In genomic region chr3:36551851-36552384, GRCm38 (mm10) we compare ENCODE assay signal across 8 mouse cellular contexts. TPM values are rescaled to one million over a fixed set of nuclear protein-coding genes. Genes with fewer than 3 reads are reported as not detected.
DNase-seq lines count a peak whose midpoint lies in the region; ATAC-seq lines count a peak whose summit lies in the region.

No protein-coding gene starts in this region.

- H3K4me3 ChIP-seq in forebrain, embryonic 16.5 days (replicated peaks; ENCODE audit: low read length) = peak overlapping the region; percentile 62
- H3K4me3 ChIP-seq in liver, embryonic 11.5 days (ENCODE audit: low read depth, low read length) = peak overlapping the region; percentile 82
- H3K4me3 ChIP-seq in neural tube, embryonic 15.5 days (replicated peaks) = peak overlapping the region; percentile 89

- intact Hi-C loops in heart, postnatal 25 days (cut with DNase I) = loop anchor here (2.0 to 10.0 kb wide), 2 partner anchors 19 to 487 kb away; partner anchors contain the start of gene Acad9

- H3K4me2 ChIP-seq in forebrain, embryonic 16.5 days (ENCODE audit: low read length) = peak overlapping the region; percentile 91
- peak overlapping the region; percentile 85 for H3K4me2 ChIP-seq in liver, embryonic 11.5 days
- H3K4me2 ChIP-seq in neural tube, embryonic 15.5 days = peak overlapping the region; percentile 74

- no peaks in the 10 kb centered on the region for H3K9me3 ChIP-seq in forebrain, embryonic 16.5 days (ENCODE audit: control insufficient read depth, low read length)
- no peaks in the 10 kb centered on the region for H3K9me3 ChIP-seq in liver, embryonic 11.5 days (ENCODE audit: control insufficient read depth, low read length)
- no peaks in the 10 kb centered on the region for H3K9me3 ChIP-seq in neural tube, embryonic 15.5 days (replicated peaks)

- peak overlapping the region; percentile 63 for H3K9ac ChIP-seq in forebrain, embryonic 16.5 days (replicated peaks; ENCODE audit: low read depth, low read length)
- H3K9ac ChIP-seq in liver, embryonic 11.5 days (ENCODE audit: low read depth, low read length) = peak overlapping the region; percentile 70
- H3K9ac ChIP-seq in neural tube, embryonic 15.5 days (replicated peaks) = peak overlapping the region; percentile 78

- peak; percentile 93 for DNase-seq in heart, adult 11 months
- no peak for DNase-seq in heart, postnatal 25 days (ENCODE audit: low spot score)
- peak; percentile 11 to 24 for DNase-seq in spleen, postnatal 10 days (ENCODE audit: low spot score in 2 of 2)
- DNase-seq in spleen, postnatal 14 days (ENCODE audit: low spot score in 2 of 2) = no peak
- no peak for DNase-seq in liver, embryonic 11.5 days (ENCODE audit: low spot score)
- no peak for DNase-seq in gastrocnemius, adult 18-20 months (ENCODE audit: low spot score)

- H3K27me3 ChIP-seq in forebrain, embryonic 16.5 days (replicated peaks; ENCODE audit: control insufficient read depth, insufficient read depth, low read length) = no peaks in the 10 kb centered on the region
- H3K27me3 ChIP-seq in liver, embryonic 11.5 days (replicated peaks; ENCODE audit: control insufficient read depth, insufficient read depth, low read length) = no peaks in the 10 kb centered on the region
- H3K27me3 ChIP-seq in neural tube, embryonic 15.5 days (replicated peaks) = no peaks in the 10 kb centered on the region

- peak overlapping the region; percentile 73 for H3K27ac ChIP-seq in forebrain, embryonic 16.5 days (ENCODE audit: low read length)
- no peak overlapping the region for H3K27ac ChIP-seq in liver, embryonic 11.5 days (ENCODE audit: low read depth, low read length)
- H3K27ac ChIP-seq in neural tube, embryonic 15.5 days (replicated peaks) = peak overlapping the region; percentile 79

- peaks cover 9% of the 10 kb centered on the region; the same call in 1 of the 2 replicates for H3K36me3 ChIP-seq in forebrain, embryonic 16.5 days (ENCODE audit: control insufficient read depth, insufficient read depth)
- H3K36me3 ChIP-seq in liver, embryonic 11.5 days (ENCODE audit: control insufficient read depth, insufficient read depth, low read length) = peaks cover 12% of the 10 kb centered on the region
- peaks cover 25% of the 10 kb centered on the region for H3K36me3 ChIP-seq in neural tube, embryonic 15.5 days

- peak; percentile 17; the same call in 1 of the 2 replicates for ATAC-seq in forebrain, embryonic 16.5 days
- peak; percentile 44 for ATAC-seq in liver, embryonic 11.5 days (replicated peaks; ENCODE audit: low FRiP score)
- peak; percentile 76 for ATAC-seq in neural tube, embryonic 15.5 days (ENCODE audit: low FRiP score)

- WGBS in forebrain, embryonic 16.5 days = 9% methylated on average over 12 of the region's 12 CpGs
- WGBS in liver, embryonic 11.5 days = 22% methylated on average over 12 of the region's 12 CpGs
- 11% methylated on average over 12 of the region's 12 CpGs for WGBS in neural tube, embryonic 15.5 days

- H3K4me1 ChIP-seq in forebrain, embryonic 16.5 days (replicated peaks; ENCODE audit: control insufficient read depth, insufficient read depth, low read length) = peaks cover 10% of the 10 kb centered on the region
- peaks cover 5% of the 10 kb centered on the region; the same call in 1 of the 2 replicates for H3K4me1 ChIP-seq in liver, embryonic 11.5 days (replicated peaks; ENCODE audit: control insufficient read depth, insufficient read depth, low read length)
- H3K4me1 ChIP-seq in neural tube, embryonic 15.5 days = peaks cover 14% of the 10 kb centered on the region

RNA-seq across cellular contexts. Expression of gene Exosc9, which starts 0.5 kb away (rescaled TPM):
- 10 to 100 TPM; 19.4 to 20.1 TPM for total RNA-seq in heart, postnatal 25 days (2021)
- polyA plus RNA-seq in forebrain, embryonic 16.5 days (2015; fragmentation: Nextera tagmentation; extraction: Ambion mirVana) = 86.9 and 91.6 TPM in 2 replicates
- polyA plus RNA-seq in liver, embryonic 11.5 days (2014; fragmentation: Nextera tagmentation; extraction: Ambion mirVana) = 76.0 and 82.7 TPM in 2 replicates
- polyA plus RNA-seq in neural tube, embryonic 15.5 days (2015; fragmentation: Nextera tagmentation; extraction: Ambion mirVana) = 74.0 and 78.9 TPM in 2 replicates
- total RNA-seq in gastrocnemius, adult 18-20 months (2021) = 10 to 100 TPM; 15.6 to 16.5 TPM

RNA-seq across cellular contexts. Expression of gene Ccna2, which starts 20.0 kb away (rescaled TPM):
- total RNA-seq in heart, postnatal 25 days (2021) = 1 to 10 TPM; 1.3 to 1.6 TPM
- polyA plus RNA-seq in forebrain, embryonic 16.5 days (2015; fragmentation: Nextera tagmentation; extraction: Ambion mirVana) = 75.6 and 94.1 TPM in 2 replicates
- 299 and 337 TPM in 2 replicates for polyA plus RNA-seq in liver, embryonic 11.5 days (2014; fragmentation: Nextera tagmentation; extraction: Ambion mirVana)
- 21.2 and 50.7 TPM in 2 replicates for polyA plus RNA-seq in neural tube, embryonic 15.5 days (2015; fragmentation: Nextera tagmentation; extraction: Ambion mirVana)
- not detected for total RNA-seq in gastrocnemius, adult 18-20 months (2021)

RNA-seq across cellular contexts. Expression of gene Gm11549, which starts 30.3 kb away (rescaled TPM):
- total RNA-seq in heart, postnatal 25 days (2021) = not detected
- polyA plus RNA-seq in forebrain, embryonic 16.5 days (2015; fragmentation: Nextera tagmentation; extraction: Ambion mirVana) = 0.39 TPM in 2 replicates
- polyA plus RNA-seq in liver, embryonic 11.5 days (2014; fragmentation: Nextera tagmentation; extraction: Ambion mirVana) = not detected in 2 replicates
- polyA plus RNA-seq in neural tube, embryonic 15.5 days (2015; fragmentation: Nextera tagmentation; extraction: Ambion mirVana) = 1.0 and 1.2 TPM in 2 replicates
- not detected for total RNA-seq in gastrocnemius, adult 18-20 months (2021)

Comparison
In these comparisons a context has a peak if more than half of its experiments do, and no peak if none do; other contexts are left out.
1. DNase-seq: peak in heart, adult 11 months (single experiment) and spleen, postnatal 10 days (2 of 2); none in heart, postnatal 25 days (single experiment), spleen, postnatal 14 days (0 of 2), liver, embryonic 11.5 days (single experiment) and gastrocnemius, adult 18-20 months (single experiment).
2. ATAC-seq: peak in every context shown above with its lines; median percentile 76 in neural tube, embryonic 15.5 days; 44 in liver, embryonic 11.5 days; 17 in forebrain, embryonic 16.5 days.
3. Peak in every context shown above with its lines, with median percentiles within 50 percentile points of each other: H3K4me2 ChIP-seq, H3K4me3 ChIP-seq and H3K9ac ChIP-seq.